Mouse (Mus musculus): ENCODE data around the gene Tcp11. TPM values are rescaled to one million over a fixed set of nuclear protein-coding genes. Genes with fewer than 3 reads are reported as not detected.

Tcp11 gene
- polyA plus RNA-seq, 1 experiment = 4,001 TPM

GRCm38 (mm10) chr17:28047520-28047919 lies 32.9 kb downstream of the Tcp11 start:
- H3K4me1 ChIP-seq (ENCODE audit: control insufficient read depth, insufficient read depth, low read length) = no peaks in the 10 kb centered on the region
- TF ChIP-seq POLR2A (IDR thresholded peaks at IDR 0.05; ENCODE audit: control insufficient read depth, low read depth, low read length) (no peak), CTCF (IDR thresholded peaks at IDR 0.05; ENCODE audit: control insufficient read depth, insufficient read depth, insufficient replicate concordance, low read depth, low read length) (no peak)
- no peaks in the 10 kb centered on the region; the same call in 1 of the 2 replicates for H3K36me3 ChIP-seq (ENCODE audit: control insufficient read depth, insufficient read depth, low read length)
- no peak overlapping the region for H3K27ac ChIP-seq (ENCODE audit: control insufficient read depth, insufficient read depth, low read depth, low read length)
- no peak overlapping the region for H3K4me3 ChIP-seq (ENCODE audit: control insufficient read depth, low read depth, low read length)
- H3K27me3 ChIP-seq (ENCODE audit: control insufficient read depth, insufficient read depth, low read length) = no peaks in the 10 kb centered on the region

- Histone ChIP-seq H3K27me3 (ENCODE audit: control insufficient read depth, insufficient read depth, low read length) (no peaks in the 10 kb centered on the region), H3K4me1 (ENCODE audit: control insufficient read depth, insufficient read depth, low read length) (no peaks in the 10 kb centered on the region), H3K36me3 (ENCODE audit: control insufficient read depth, insufficient read depth, low read length) (no peaks in the 10 kb centered on the region), H3K4me3 (ENCODE audit: control insufficient read depth, low read depth, low read length) (no peak overlapping the region), H3K27ac (ENCODE audit: control insufficient read depth, insufficient read depth, low read depth, low read length) (no peak overlapping the region)
- TF ChIP-seq CTCF (IDR thresholded peaks at IDR 0.05; ENCODE audit: control insufficient read depth, insufficient read depth, insufficient replicate concordance, low read depth, low read length) (no peak), POLR2A (IDR thresholded peaks at IDR 0.05; ENCODE audit: control insufficient read depth, low read depth, low read length) (no peak)
Observed at GRCm38 (mm10) chr17:28047017-28047416, 33.4 kb downstream of the Tcp11 start.

- Histone ChIP-seq H3K4me3 (ENCODE audit: control insufficient read depth, low read depth, low read length) (no peak overlapping the region), H3K27me3 (ENCODE audit: control insufficient read depth, insufficient read depth, low read length) (no peaks in the 10 kb centered on the region), H3K4me1 (ENCODE audit: control insufficient read depth, insufficient read depth, low read length) (no peaks in the 10 kb centered on the region; the same call in none of the 2 replicates), H3K27ac (ENCODE audit: control insufficient read depth, insufficient read depth, low read depth, low read length) (no peak overlapping the region), H3K36me3 (ENCODE audit: control insufficient read depth, insufficient read depth, low read length) (no peaks in the 10 kb centered on the region)
- no peak for TF ChIP-seq CTCF (IDR thresholded peaks at IDR 0.05; ENCODE audit: control insufficient read depth, insufficient read depth, insufficient replicate concordance, low read depth, low read length)
- TF ChIP-seq POLR2A (IDR thresholded peaks at IDR 0.05; ENCODE audit: control insufficient read depth, low read depth, low read length) = no peak
Observed at GRCm38 (mm10) chr17:28042299-28042771, 38.1 kb downstream of the Tcp11 start.

GRCm38 (mm10) chr17:28041298-28041697 lies 39.1 kb downstream of the Tcp11 start:
- no peaks in the 10 kb centered on the region for H3K27me3 ChIP-seq (ENCODE audit: control insufficient read depth, insufficient read depth, low read length)
- no peaks in the 10 kb centered on the region; the same call in none of the 2 replicates for H3K4me1 ChIP-seq (ENCODE audit: control insufficient read depth, insufficient read depth, low read length)
- H3K36me3 ChIP-seq (ENCODE audit: control insufficient read depth, insufficient read depth, low read length) = no peaks in the 10 kb centered on the region
- no peak overlapping the region for H3K4me3 ChIP-seq (ENCODE audit: control insufficient read depth, low read depth, low read length)
- no peak for TF ChIP-seq POLR2A (IDR thresholded peaks at IDR 0.05; ENCODE audit: control insufficient read depth, low read depth, low read length)
- no peak for TF ChIP-seq CTCF (IDR thresholded peaks at IDR 0.05; ENCODE audit: control insufficient read depth, insufficient read depth, insufficient replicate concordance, low read depth, low read length)
- H3K27ac ChIP-seq (ENCODE audit: control insufficient read depth, insufficient read depth, low read depth, low read length) = no peak overlapping the region

- Histone ChIP-seq H3K36me3 (ENCODE audit: control insufficient read depth, insufficient read depth, low read length) (no peaks in the 10 kb centered on the region), H3K4me3 (ENCODE audit: control insufficient read depth, low read depth, low read length) (no peak overlapping the region), H3K27me3 (ENCODE audit: control insufficient read depth, insufficient read depth, low read length) (no peaks in the 10 kb centered on the region), H3K27ac (ENCODE audit: control insufficient read depth, insufficient read depth, low read depth, low read length) (no peak overlapping the region), H3K4me1 (ENCODE audit: control insufficient read depth, insufficient read depth, low read length) (no peaks in the 10 kb centered on the region; the same call in none of the 2 replicates)
- TF ChIP-seq POLR2A (IDR thresholded peaks at IDR 0.05; ENCODE audit: control insufficient read depth, low read depth, low read length) (no peak), CTCF (IDR thresholded peaks at IDR 0.05; ENCODE audit: control insufficient read depth, insufficient read depth, insufficient replicate concordance, low read depth, low read length) (no peak)
Observed at GRCm38 (mm10) chr17:28040620-28041019, 39.8 kb downstream of the Tcp11 start.

GRCm38 (mm10) chr17:28036813-28037756 lies 43.4 kb downstream of the Tcp11 start:
- no peak for TF ChIP-seq CTCF (IDR thresholded peaks at IDR 0.05; ENCODE audit: control insufficient read depth, insufficient read depth, insufficient replicate concordance, low read depth, low read length)
- TF ChIP-seq POLR2A (IDR thresholded peaks at IDR 0.05; ENCODE audit: control insufficient read depth, low read depth, low read length) = no peak
- H3K27me3 ChIP-seq (ENCODE audit: control insufficient read depth, insufficient read depth, low read length) = no peaks in the 10 kb centered on the region
- no peaks in the 10 kb centered on the region for H3K36me3 ChIP-seq (ENCODE audit: control insufficient read depth, insufficient read depth, low read length)
- peaks cover 3% of the 10 kb centered on the region for H3K4me1 ChIP-seq (ENCODE audit: control insufficient read depth, insufficient read depth, low read length)
- no peak overlapping the region for H3K27ac ChIP-seq (ENCODE audit: control insufficient read depth, insufficient read depth, low read depth, low read length)
- H3K4me3 ChIP-seq (ENCODE audit: control insufficient read depth, low read depth, low read length) = no peak overlapping the region

- TF ChIP-seq CTCF (IDR thresholded peaks at IDR 0.05; ENCODE audit: control insufficient read depth, insufficient read depth, insufficient replicate concordance, low read depth, low read length) (no peak), POLR2A (IDR thresholded peaks at IDR 0.05; ENCODE audit: control insufficient read depth, low read depth, low read length) (no peak)
- H3K27ac ChIP-seq (ENCODE audit: control insufficient read depth, insufficient read depth, low read depth, low read length) = no peak overlapping the region
- H3K4me1 ChIP-seq (ENCODE audit: control insufficient read depth, insufficient read depth, low read length) = peaks cover 3% of the 10 kb centered on the region
- no peak overlapping the region for H3K4me3 ChIP-seq (ENCODE audit: control insufficient read depth, low read depth, low read length)
- no peaks in the 10 kb centered on the region for H3K36me3 ChIP-seq (ENCODE audit: control insufficient read depth, insufficient read depth, low read length)
- no peaks in the 10 kb centered on the region for H3K27me3 ChIP-seq (ENCODE audit: control insufficient read depth, insufficient read depth, low read length)
Observed at GRCm38 (mm10) chr17:28034986-28035385, 45.5 kb downstream of the Tcp11 start.

Data from testis, adult 2 months (tissue).